Mouse (Mus musculus) hindbrain, embryonic 14.5 days (tissue): ENCODE measurements at regions not wholly inside any gene's neighbourhood (a gene's known extent, or its start where the extent isn't known, plus 50 kb on each side); places are given as distances from the start of the nearest gene placed in this dataset.
A peak's percentile ranks its signal among the peaks of the same experiment; 100 is the strongest.

ENCODE experiments used
- ATAC-seq: fragments of 200-750 bp; cut with Nextera tagmentation; 2 replicates; pipeline ENCODE4 v1.8.0; 2017; ENCODE audit warnings: moderate number of reproducible peaks, mild to moderate bottlenecking, moderate TSS enrichment, moderate library complexity; ENCODE audit not compliant: low FRiP score
- DNase-seq: peaks from one replicate; pipeline ENCODE4 v3.0.0-alpha.2; 2015; ENCODE audit warnings: low spot score
- H3K27ac ChIP-seq: fragments of 300-500 bp; sonication (generic); 2 replicates; pipeline ENCODE4 v1.5.1; 2014; ENCODE audit warnings: mild to moderate bottlenecking, moderate library complexity
- H3K27me3 ChIP-seq: fragments of 300-500 bp; sonication (generic); 2 replicates; pipeline ENCODE4 v1.6.1; 2014; ENCODE audit warnings: mild to moderate bottlenecking, low read length, mixed read lengths; ENCODE audit not compliant: control insufficient read depth, insufficient read depth
- H3K36me3 ChIP-seq: fragments of 300-500 bp; sonication (generic); replicated peaks from 2 replicates; pipeline ENCODE4 v1.6.1; 2014; ENCODE audit not compliant: control insufficient read depth, insufficient read depth
- H3K4me1 ChIP-seq: fragments of 300-500 bp; sonication (generic); replicated peaks from 2 replicates; pipeline ENCODE4 v1.6.1; 2014; ENCODE audit warnings: antibody characterized with exemption, low read length, mixed read lengths; ENCODE audit not compliant: control insufficient read depth, insufficient read depth
- H3K4me2 ChIP-seq: fragments of 300-500 bp; sonication (generic); replicated peaks from 2 replicates; pipeline ENCODE4 v1.6.1; 2014; ENCODE audit warnings: mild to moderate bottlenecking, moderate library complexity
- H3K4me3 ChIP-seq: fragments of 300-500 bp; sonication (generic); replicated peaks from 2 replicates; pipeline ENCODE4 v1.5.1; 2014; ENCODE audit warnings: mild to moderate bottlenecking, low read length
- H3K9ac ChIP-seq: fragments of 300-500 bp; sonication (generic); 2 replicates; pipeline ENCODE4 v1.6.1; 2014
- H3K9me3 ChIP-seq: fragments of 300-500 bp; sonication (generic); 2 replicates; pipeline ENCODE4 v1.6.1; 2016; ENCODE audit warnings: low read length; ENCODE audit not compliant: control insufficient read depth
- WGBS: fragments of 180-500 bp; shearing (Covaris S2); extraction: QIAGEN DNeasy Blood & Tissue Kit; methylation state at CpG from one replicate; pipeline ENCODE4 v1.1.7; 2014; 5-methylcytosine and 5-hydroxymethylcytosine counted together

DNA sequence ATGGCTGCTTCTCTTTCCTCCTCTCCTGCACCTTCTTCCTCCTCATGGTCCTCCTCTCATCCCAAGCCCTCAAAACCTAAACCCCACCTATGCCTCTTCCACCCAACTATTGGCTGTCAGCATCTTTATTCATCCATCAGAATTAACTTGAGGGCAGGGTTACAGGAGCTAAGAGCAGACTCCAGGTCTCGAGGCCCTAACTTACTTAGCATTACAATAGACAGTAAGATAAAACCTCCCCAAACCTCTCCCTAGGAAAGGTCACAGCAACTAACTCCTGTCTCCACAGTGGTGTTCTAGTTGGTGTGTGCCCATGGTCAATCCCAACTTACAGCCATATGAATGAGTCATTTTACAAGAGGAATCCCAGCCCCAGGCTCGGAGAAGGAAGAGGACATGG, 88.3 kb upstream of the Rpl38 start:
- WGBS = 60% methylated on average over 2 of the region's 2 CpGs
- Histone ChIP-seq H3K4me1 (no peaks in the 10 kb centered on the region), H3K4me2 (no peak overlapping the region), H3K27me3 (no peaks in the 10 kb centered on the region), H3K9ac (no peak overlapping the region), H3K27ac (no peak overlapping the region), H3K4me3 (no peak overlapping the region), H3K36me3 (no peaks in the 10 kb centered on the region), H3K9me3 (peaks cover 14% of the 10 kb centered on the region)
- ATAC-seq (no peak), DNase-seq (no peak)

DNA sequence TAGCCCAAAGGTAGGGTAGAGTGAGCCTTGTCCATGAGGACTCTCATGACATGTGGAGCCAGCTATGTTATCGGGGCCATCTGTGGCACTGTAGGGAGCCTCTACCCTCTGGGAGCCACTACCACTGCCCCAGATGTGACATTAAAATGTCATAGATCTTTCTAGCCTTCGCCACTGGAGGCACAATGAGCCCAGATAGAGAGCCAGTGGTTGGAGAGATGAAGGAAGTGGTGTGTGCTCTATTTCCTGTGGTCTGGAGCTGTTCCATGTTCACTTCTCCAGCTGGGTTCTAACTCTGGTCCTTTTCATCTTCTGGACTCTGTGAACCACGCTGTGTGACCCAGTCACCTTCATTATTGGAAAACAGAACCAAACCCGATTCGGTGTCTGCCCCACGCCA, 89.8 kb upstream of the Rpl38 start:
- ATAC-seq = no peak
- H3K27me3 ChIP-seq = no peaks in the 10 kb centered on the region
- no peak overlapping the region for H3K9ac ChIP-seq
- no peaks in the 10 kb centered on the region for H3K4me1 ChIP-seq
- no peak overlapping the region for H3K4me2 ChIP-seq
- 92% methylated on average over 6 of the region's 6 CpGs for WGBS
- H3K36me3 ChIP-seq = no peaks in the 10 kb centered on the region
- H3K27ac ChIP-seq = no peak overlapping the region
- H3K9me3 ChIP-seq = peaks cover 22% of the 10 kb centered on the region
- H3K4me3 ChIP-seq = no peak overlapping the region
- no peak for DNase-seq

DNA sequence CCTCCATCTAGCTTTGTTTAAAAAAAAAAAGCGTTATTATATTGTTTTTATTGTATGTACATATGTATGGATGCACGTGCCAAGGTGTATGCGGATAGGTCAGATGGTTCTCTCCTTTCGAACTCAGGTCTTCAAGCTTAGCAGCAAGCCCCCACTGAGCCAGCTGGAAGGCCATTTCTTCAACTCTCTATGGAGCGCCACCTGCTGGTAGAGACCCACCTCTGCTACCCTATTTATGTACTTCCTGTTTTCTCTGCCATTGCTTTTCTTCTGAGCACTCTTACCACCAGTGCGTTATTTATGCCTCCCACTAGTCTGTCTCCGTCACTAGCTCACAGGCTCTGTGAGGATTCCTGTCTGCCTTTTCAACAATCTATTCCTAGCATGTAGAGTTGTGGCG, 91.5 kb upstream of the Rpl38 start:
- no peak for ATAC-seq
- no peak overlapping the region for H3K4me2 ChIP-seq
- no peak overlapping the region for H3K4me3 ChIP-seq
- H3K4me1 ChIP-seq = no peaks in the 10 kb centered on the region
- 87% methylated on average over 8 of the region's 8 CpGs for WGBS
- H3K9me3 ChIP-seq = peaks cover 19% of the 10 kb centered on the region
- H3K9ac ChIP-seq = no peak overlapping the region
- DNase-seq = no peak
- H3K27me3 ChIP-seq = no peaks in the 10 kb centered on the region
- no peaks in the 10 kb centered on the region for H3K36me3 ChIP-seq
- no peak overlapping the region for H3K27ac ChIP-seq

DNA sequence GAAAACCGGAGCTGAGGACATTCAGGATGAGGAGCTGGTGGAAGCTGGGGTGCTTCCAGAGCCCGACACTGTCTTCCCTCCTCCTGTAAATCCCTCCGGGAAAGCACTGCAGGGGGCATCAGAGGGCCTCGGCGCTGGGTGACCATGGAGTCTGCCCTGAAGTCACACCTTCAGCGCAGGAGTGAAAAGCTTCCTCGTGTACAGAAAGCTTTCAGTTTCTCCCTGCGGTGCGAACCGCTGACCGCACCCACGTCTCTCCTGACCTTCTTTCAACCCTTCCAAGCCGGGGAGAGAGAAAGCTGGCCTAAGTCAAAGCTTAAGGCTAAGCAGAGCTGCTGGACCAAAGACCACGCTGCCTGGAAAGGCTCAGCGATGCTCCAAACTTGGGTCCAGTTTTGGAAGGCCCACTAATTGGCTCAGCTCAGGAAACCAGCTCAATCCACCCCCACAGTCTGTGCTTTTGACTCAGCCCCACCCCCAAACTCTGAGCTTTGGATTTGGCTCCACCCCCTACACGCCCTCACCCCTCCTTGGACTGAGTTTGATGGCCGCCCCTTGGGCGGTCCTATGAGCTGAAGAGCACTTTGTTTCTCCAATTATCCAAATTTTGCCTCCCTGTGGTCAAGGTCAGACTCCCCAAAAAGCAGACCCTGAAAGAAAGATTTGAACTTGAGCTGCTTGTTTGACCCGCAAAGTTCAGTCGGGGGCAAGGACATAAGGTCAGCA, 97.0 kb upstream of the Rpl38 start:
- Histone ChIP-seq H3K9ac (no peak overlapping the region), H3K27me3 (no peaks in the 10 kb centered on the region), H3K4me3 (no peak overlapping the region), H3K4me1 (peaks cover 17% of the 10 kb centered on the region), H3K9me3 (peaks cover 18% of the 10 kb centered on the region), H3K4me2 (no peak overlapping the region), H3K36me3 (no peaks in the 10 kb centered on the region), H3K27ac (no peak overlapping the region)
- ATAC-seq = no peak
- WGBS = 47% methylated on average over 20 of the region's 20 CpGs
- no peak for DNase-seq

DNA sequence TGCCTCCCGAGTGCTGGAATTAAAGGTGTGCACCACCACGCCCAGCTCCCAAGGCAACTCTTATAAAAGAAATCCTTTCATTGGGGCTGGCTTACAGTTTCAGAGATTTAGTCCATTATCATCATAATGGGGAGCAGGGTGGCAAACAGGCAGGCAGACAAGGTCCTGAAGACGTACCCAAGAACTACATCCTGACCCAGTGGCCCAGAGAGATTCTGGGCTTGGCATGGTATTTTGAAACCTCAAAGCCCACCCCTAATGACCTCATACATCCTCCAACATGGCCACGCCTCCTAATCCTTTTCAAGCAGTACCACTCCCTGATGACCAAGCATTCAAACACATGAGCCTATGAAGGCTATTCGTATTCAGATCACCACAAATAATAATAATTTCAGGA, 98.2 kb upstream of the Rpl38 start:
- WGBS = 91% methylated on average over 5 of the region's 5 CpGs

DNA sequence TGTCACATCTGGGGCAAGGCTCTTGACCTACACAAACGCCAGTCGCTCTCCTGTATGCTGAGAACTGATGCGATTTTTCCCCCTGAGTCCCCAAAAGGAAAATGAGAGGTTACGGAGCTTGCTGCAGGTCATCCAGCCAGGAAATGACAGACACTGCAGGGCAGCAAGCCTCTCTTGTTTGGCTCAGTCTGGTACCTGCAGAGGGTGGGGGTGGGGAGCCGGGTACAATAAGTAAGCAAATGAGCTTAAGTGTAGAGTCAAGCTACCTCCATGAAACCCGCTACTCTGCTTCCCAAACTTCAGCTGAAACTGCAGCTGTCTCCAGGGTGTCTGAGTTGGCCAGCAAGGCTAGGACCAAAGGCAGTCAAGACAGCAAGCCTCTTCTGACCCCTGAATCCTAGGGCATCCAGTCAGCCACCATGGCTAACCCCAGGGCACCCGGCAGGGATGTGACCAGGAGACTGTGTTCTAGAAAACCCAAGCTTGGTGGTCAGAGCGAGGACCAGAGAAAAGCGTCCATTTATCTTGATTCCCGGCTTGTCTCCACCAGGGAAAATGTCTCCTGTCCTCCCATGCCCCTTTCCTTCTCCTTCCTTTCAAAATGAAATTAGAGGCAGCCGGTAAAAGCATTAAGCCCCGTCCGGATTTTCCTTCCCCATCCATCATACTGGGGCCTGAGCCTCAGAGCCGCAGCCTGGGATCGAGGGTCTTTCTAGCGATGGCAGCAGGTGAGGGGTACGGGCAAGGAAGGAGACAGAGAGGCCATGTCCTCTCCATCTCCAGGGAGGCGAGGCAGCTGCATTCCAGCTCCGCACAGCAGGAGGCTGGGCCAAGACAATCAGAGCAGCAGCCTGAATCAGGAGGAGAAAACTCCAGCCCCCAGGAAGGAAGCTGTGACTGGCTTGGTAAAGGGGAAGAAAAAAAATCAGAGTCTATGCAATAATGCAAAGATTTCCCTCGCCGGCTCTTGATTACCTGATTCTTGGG, 100.2 kb upstream of the Rpl38 start:
- H3K4me3 ChIP-seq = no peak overlapping the region
- H3K4me1 ChIP-seq = peaks cover 17% of the 10 kb centered on the region
- H3K9me3 ChIP-seq = no peaks in the 10 kb centered on the region
- H3K27ac ChIP-seq = peak overlapping the region; percentile 29
- ATAC-seq = no peak
- H3K27me3 ChIP-seq = no peaks in the 10 kb centered on the region
- peak overlapping the region; percentile 17 for H3K4me2 ChIP-seq
- 0 out of 2 replicates have a peak overlapping the region, but pooled peaks have one; percentile 24 for H3K9ac ChIP-seq
- H3K36me3 ChIP-seq = no peaks in the 10 kb centered on the region
- no peak for DNase-seq
- 6% methylated on average over 21 of the region's 21 CpGs for WGBS

More for the DNA sequence above, 98.2 kb upstream of the Rpl38 start:
- peaks cover 17% of the 10 kb centered on the region for H3K4me1 ChIP-seq
- no peak overlapping the region for H3K4me3 ChIP-seq
- no peaks in the 10 kb centered on the region for H3K27me3 ChIP-seq
- ATAC-seq (no peak), DNase-seq (no peak)
- no peaks in the 10 kb centered on the region for H3K36me3 ChIP-seq
- H3K4me2 ChIP-seq = no peak overlapping the region
- peaks cover 8% of the 10 kb centered on the region; the same call in 1 of the 2 replicates for H3K9me3 ChIP-seq
- no peak overlapping the region for H3K27ac ChIP-seq
- H3K9ac ChIP-seq = no peak overlapping the region

DNA sequence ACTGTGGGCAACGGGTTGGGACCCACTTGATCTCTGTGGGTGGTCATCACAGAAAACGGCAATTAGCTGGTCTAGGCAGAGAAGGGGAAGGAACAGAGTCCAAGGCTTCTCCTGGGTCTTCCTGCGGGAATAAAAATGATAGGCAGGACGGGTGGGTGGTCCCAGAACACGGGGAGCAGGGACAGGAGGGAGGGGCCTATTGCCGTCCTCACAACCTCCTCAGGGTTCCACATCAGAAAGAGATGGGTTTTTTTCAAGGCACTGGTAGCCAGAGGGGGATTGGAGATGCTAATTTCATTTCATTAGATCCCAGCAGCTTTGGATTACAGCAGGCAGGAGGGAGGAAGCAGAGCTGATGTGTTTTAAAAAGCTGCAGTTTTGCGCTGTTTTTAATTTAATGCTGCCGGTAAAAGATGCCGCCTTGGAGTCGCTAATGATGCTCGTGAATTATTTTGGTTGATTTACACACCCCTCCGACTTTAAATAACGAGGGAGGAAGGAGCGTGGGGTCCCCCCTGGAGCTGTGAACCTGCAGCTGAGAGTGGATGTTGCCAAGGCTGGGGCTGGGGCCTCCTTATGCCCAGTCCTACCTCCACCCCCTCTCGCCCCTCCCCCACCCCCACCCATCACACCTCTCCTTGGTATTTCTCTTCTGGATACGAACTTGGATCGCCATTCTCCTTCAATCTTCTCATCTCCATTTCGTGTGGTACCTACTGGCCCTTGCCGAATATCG, 101.1 kb upstream of the Rpl38 start:
- Histone ChIP-seq H3K9ac (no peak overlapping the region; the same call in 1 of the 2 replicates), H3K9me3 (no peaks in the 10 kb centered on the region), H3K4me2 (peak overlapping the region; percentile 17), H3K27me3 (no peaks in the 10 kb centered on the region), H3K4me3 (no peak overlapping the region), H3K4me1 (peaks cover 17% of the 10 kb centered on the region), H3K27ac (peak overlapping the region; percentile 26), H3K36me3 (no peaks in the 10 kb centered on the region)
- ATAC-seq (peak; percentile 53; the same call in 1 of the 2 replicates), DNase-seq (peak; percentile 51)
- WGBS = 4% methylated on average over 20 of the region's 20 CpGs

DNA sequence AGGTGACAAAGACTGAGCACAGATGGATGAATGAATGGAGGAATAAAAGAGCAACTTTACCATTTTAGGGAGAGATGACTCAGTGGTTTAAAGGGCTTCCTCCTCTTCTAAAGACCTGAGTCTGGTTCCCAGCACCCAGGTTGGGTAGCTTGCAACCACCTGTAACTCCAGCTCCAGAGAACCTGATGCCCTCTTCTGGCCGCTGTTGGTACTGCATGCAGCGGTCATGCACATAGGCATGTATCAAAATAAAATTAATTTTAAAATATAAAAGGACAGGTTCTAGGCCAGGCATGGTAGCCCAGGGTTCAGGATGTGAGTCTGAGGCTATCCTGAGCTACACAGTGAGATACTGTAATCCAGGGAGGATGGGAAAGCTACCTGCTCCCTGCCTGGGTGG, 103.4 kb upstream of the Rpl38 start:
- H3K27ac ChIP-seq = no peak overlapping the region
- no peaks in the 10 kb centered on the region for H3K27me3 ChIP-seq
- H3K4me2 ChIP-seq = no peak overlapping the region
- H3K36me3 ChIP-seq = no peaks in the 10 kb centered on the region
- H3K4me1 ChIP-seq = peaks cover 17% of the 10 kb centered on the region
- 93% methylated on average over 2 of the region's 2 CpGs for WGBS
- no peak overlapping the region for H3K9ac ChIP-seq
- ATAC-seq (no peak), DNase-seq (no peak)
- no peaks in the 10 kb centered on the region for H3K9me3 ChIP-seq
- H3K4me3 ChIP-seq = no peak overlapping the region

DNA sequence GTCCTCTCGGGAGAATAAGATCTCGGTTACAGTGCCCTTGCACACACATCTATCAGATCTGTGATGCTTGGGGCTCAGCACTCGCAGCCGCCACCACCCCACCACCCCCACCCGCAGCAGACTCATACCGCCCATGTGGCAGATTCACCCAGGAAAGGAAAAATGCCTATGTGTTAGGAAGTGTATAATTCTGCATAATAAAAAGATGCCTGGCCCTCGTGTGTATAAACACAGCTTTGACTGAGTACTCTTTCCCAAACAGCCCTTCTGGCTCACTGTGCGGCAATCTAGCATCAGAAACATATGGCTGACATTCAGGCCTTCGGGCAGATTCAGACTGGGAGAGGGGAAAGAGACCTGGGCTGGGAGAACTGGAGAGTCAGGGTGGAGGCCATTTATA, 105.2 kb upstream of the Rpl38 start:
- Histone ChIP-seq H3K4me3 (no peak overlapping the region), H3K4me2 (no peak overlapping the region), H3K36me3 (no peaks in the 10 kb centered on the region), H3K9me3 (no peaks in the 10 kb centered on the region), H3K27ac (no peak overlapping the region), H3K4me1 (peaks cover 9% of the 10 kb centered on the region; the same call in 1 of the 2 replicates), H3K9ac (no peak overlapping the region), H3K27me3 (no peaks in the 10 kb centered on the region)
- 68% methylated on average over 9 of the region's 9 CpGs for WGBS
- DNase-seq = no peak
- no peak for ATAC-seq
